Mouse (Mus musculus): ENCODE measurements at regions not wholly inside any gene's neighbourhood (a gene's known extent, or its start where the extent isn't known, plus 50 kb on each side); places are given as distances from the start of the nearest gene placed in this dataset.
A peak's percentile ranks its signal among the peaks of the same experiment; 100 is the strongest.

DNA sequence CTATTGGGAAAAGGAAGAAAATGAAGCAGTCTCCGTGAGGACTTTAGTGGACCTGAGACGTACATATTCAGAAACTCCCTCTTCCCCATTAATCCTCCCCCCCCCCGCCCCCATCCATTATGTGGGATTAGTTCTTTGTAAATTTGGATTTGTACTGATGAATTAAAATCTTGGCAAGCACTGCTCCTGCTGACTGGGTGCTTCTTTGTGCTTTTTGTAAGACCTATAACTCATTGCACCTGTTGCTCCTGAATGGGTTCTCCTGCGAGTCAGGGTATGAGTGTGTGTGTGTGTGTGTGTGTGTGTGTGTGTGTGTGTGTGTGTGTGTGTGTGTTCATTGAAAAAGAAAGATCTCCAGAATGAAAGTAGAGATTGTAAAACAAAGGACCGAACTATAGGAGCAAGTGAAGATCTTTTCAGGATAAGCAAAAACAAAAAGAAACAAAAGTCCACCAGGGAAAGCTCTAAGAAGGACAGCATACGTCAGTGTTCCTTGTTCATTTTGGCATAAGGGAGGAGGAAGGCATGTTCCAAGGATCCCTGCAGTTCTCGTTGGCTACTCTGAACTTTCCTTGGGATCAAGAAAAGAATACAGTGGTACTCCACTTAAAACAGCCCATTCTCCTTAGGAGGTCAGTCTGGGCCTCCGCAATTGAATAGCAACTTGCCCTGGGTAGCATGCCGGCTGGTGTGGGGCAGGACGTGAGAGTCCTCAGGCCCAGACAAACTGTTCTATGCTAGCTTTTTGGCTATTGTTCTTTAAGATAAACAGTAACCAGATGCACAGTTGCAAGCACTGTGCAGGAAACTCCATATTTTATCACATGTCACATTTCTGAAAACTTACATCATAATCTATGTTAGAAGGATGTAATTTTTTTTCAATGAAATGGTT, 131.9 kb upstream of the Zfp462 start:
- no peak for DNase-seq

DNA sequence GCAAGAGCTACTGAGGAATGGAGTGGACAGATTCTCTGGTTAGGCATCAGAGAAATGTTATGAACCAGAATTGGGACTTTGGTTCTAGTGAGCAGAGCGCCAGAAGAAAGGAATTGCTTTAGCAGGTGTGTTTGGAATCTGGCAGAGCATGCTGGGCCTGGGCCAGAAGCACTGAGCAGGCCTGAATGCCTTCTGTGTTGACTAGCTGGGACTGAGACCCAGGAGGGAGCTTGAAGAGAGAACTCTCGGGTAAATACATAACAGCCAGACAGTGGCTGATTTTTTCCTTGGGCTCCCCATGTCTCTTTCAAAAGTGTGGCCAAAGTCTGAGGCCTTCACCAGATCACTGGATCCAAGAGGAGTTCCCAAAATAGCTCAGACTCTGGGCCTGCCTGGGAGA, 107.5 kb upstream of the Zfp462 start:
- peak; percentile 45 for DNase-seq

DNA sequence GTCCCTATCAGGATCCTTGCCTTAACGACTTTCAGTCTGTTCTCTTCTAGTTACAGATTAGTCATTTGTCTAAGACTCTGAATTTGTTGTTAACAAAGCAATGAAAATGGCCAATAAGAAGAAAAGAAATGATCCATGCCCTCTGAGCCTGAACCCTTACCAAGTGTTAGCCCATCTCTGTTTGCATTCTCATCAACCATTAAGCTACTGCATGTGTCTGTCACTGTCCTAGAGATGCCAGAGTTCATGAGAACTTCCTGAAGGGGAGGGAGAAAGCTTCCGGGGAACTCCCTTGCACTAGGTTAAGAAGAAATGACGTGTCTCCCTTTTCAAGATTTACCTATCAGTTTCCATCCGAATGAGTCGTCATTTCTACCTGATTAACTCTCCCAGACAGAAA, 106.7 kb upstream of the Zfp462 start:
- DNase-seq: no peak

DNA sequence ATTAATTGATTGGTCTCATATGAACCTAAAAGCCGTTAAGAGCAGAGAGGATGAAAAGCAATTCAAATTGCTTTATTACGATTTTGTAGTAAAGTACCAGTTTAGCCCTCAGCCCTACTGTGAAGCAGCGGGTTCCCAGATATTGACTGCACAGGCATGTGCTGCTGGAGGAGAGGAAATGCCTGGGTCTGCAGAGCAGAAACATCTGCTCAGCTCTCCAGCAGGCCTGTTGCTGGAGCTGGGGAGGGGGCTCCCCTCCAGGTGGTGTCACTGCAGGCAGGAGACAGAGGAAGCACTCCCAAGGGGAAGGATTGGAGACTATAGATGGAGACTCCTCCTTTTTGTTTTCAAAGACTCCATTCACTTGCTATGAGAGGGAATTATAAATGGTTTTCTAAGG, 106.1 kb upstream of the Zfp462 start:
- DNase-seq: no peak

DNA sequence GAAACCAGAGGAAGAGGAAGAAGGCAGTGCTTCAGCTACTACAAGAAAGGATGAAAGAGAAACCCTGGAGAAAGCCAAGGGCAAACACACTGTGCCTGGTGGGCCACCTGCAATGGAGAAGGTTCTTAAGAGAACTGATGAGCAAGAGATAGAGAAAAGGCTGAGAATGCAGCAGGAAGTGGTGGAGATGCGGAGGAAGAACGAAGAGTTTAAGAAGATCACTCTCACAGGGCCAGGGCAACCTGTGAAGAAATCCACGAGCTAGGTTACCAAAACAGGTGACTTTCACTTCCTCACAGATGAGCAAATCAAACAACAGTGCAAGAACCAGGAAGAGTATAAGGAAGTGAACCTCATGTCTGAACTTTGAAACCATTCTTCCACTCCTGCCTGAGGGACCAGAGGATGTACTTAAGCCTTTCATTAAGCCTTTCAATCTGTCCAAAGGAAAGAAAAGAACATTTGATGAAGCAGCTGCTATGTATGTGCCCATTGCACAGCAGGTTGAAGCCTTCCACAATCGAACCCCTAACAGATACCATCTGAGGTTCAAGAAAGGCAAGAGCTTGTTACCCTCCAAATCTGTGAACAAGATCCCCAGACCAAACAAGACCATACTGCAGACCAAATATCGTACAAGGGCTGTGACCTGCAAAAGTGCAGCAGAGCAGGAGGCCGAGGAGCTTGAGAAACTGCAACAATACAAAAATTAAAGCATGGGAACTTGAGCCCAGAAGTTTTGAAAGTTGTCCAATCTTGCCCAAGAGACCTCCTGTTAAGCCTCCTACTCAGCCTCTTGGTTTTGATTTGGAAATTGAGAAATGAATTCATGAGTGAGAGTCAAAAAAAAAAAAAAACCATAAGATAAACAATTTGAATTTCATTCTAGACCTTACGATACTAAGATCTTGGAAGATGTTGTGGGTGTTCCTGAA, 91.6 kb upstream of the Zfp462 start:
- no peak for DNase-seq

DNA sequence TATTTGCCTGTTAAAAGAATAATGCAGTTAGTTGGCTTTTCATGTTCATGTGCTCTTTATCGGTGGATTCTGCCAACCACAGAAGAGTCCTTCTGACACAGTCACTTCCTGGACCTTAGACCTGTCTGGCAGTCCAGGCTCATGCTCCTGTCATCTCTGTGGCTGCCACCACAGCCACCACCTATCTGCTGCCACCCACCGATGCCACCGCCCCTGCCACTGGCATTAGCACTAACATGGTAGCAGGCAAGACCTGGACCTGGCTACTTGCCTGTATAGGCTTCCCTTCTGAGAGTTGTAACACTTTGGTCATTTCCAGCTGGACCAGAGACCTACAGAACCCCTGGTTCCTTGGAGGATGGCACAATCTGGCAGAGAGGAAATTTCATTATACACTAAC, 86.2 kb upstream of the Zfp462 start:
- DNase-seq: no peak

DNA sequence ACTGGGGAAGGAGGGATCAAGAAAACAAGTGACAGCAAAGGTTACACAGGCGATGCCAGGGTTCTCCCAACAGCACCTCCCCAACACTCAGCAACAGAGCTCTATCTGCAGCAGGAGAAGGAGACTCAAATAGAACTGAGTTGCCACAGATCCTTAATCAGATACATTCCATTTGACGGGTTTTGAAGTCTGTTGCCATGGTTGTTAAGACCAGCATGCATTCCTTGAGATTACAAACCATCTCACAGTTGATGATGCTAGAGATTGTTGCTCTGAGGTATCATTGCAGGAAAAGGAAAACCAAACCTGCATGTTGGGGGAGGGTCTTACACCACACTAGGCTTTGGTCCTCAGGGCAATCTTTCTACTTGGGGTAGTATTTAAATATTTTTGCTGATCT, 78.8 kb upstream of the Zfp462 start:
- DNase-seq: no peak

DNA sequence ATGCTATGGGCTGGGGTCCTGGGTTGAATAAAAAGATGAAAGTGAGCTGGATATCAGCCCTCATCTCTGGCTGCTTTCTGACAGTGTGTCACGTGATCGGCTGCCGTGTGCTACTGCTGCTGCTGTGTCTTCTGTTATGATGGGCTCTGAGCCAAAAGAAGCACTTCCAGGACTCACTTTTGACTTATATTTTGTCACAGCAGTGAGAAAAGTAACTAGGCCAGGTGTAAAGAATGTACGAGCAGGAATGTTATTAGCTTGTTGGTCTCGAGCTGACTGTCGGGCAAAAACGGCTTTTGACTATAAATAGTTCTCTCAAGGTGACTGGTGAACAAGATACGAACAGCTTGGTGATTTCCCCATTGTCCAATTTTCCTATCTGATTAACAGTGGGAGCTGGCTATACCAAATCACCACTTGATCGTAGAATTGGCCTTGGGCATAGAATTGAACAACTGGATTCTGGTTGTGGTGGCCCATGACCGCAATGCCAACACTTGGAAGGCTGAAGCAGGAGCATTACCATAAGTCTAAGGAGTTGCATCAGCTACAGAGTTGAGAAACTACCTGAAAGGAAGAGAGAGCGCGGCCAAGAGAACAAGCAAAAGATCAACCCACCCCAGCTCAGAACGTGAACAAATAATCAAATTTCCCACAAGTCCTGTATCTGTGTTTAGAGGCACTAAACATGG, 70.6 kb upstream of the Zfp462 start:
- no peak for DNase-seq

DNA sequence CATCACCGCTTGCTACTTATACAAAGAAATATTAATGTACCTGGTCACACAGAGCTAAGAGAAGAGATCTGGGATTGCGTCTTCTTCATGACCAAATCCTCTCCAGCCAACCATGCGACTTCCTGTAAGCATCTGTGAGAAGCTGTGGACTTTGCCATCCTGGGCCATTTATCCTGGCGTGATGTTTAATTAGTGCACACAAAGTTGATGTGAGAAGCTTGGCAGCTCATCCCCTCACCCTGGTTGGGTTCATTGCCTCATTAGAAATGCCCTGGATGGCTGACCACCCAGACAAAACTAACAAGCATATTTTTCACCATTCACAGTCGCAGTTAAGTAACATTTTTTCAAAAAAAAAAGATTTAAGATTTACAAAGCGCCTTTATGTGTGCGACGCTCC, 69.3 kb upstream of the Zfp462 start:
- no peak for DNase-seq

DNA sequence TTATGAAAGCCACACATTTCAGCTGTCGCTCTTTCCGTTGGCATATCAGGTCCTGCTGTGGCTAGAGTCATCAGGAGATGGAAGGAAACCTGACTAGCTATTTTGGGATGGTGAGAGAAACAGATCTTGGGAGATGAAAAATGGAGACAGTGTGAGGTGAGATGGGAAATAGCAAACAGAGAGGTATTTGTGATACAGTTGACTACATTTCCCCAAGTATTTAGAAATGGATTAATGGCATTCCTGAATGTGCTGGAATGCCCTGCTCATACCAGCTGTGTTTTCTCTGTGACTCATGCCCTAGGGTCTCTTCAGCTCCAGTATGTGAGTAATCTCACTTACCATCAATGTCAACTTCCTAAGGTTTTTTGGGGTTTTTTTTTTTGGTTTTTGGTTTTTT, 67.5 kb upstream of the Zfp462 start:
- no peak for DNase-seq

DNA sequence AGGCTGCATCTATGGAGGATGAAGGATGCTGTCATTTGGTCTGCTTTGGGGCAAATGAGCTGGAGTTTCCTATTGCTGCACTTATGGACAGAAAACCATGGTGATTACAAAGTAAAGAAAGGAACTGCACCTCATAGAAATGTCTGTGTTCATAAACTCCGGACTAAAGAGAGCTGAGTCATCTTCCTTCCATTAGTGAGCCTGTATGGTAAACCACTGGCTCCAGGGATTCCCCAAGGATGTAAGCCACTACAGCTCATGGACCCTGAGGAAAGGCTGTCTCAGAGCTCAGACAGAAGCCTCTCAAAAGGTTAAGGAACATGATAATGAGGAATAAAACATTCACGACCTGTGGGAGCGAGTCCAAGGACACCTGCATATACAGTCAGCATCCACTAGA, 66.3 kb upstream of the Zfp462 start:
- no peak for DNase-seq

DNA sequence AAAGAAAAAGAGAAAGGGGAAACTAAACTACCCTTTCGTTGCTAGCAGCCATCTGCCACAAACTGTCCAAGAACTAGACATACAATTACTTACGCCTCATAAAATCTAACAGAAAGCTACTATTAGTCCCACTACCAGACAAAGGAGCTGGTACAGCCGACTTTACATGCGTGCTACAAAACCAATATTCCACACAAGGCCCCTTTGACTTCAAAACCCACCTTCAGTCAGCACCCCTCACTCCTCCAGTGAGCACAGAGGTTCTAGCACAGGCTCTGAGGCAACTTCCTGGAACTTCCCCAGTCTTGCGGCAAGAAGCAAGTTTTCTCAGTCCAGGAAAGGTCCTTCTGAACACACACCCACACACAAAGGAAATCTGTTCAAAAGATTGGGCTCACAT, 51.6 kb upstream of the Zfp462 start:
- DNase-seq: no peak
